Mouse (Mus musculus): ENCODE measurements at regions not wholly inside any gene's neighbourhood (a gene's known extent, or its start where the extent isn't known, plus 50 kb on each side); places are given as distances from the start of the nearest gene placed in this dataset.

DNA sequence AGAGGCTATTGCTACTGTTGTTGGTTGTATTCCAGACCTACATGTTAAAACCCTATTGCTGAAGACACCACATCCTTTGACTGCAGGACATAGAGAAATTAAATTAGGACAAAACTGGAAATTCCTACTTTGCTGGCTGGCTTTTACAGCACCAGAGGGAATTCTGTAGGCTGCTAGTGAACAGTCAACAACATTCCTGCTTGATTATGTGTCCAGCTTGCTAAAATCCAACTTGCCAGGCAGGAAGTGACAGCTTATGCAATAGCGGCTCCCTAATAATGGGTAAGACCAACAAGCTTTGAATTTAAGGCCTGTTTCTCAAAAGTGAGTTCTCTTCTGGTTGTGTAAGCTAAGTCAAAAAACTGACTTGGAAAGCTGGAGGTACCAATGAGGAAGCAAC, 437.2 kb upstream of the Klf6 start:
- DNase-seq (ENCODE audit: low read depth in 1 of 2, low spot score in 2 of 2), result no peak
- no peak for TF ChIP-seq POLR2A (IDR thresholded peaks at IDR 0.05; ENCODE audit: low read depth, low read length)
- no peak for TF ChIP-seq CTCF (IDR thresholded peaks at IDR 0.05; ENCODE audit: extremely low read depth, insufficient read depth, insufficient read length, insufficient replicate concordance)
- 84% methylated on average over 1 of the region's 1 CpGs for WGBS
- Histone ChIP-seq H3K36me3 (ENCODE audit: control insufficient read depth, insufficient read depth, low read length) (no peaks in the 10 kb centered on the region), H3K27me3 (ENCODE audit: control insufficient read depth, insufficient read depth, low read length) (no peaks in the 10 kb centered on the region), H3K4me1 (ENCODE audit: control insufficient read depth, insufficient read depth, insufficient read length) (no peaks in the 10 kb centered on the region), H3K27ac (ENCODE audit: insufficient read depth, low read length) (no peak overlapping the region), H3K4me3 (ENCODE audit: extremely low read depth, insufficient read depth, insufficient read length) (no peak overlapping the region)

DNA sequence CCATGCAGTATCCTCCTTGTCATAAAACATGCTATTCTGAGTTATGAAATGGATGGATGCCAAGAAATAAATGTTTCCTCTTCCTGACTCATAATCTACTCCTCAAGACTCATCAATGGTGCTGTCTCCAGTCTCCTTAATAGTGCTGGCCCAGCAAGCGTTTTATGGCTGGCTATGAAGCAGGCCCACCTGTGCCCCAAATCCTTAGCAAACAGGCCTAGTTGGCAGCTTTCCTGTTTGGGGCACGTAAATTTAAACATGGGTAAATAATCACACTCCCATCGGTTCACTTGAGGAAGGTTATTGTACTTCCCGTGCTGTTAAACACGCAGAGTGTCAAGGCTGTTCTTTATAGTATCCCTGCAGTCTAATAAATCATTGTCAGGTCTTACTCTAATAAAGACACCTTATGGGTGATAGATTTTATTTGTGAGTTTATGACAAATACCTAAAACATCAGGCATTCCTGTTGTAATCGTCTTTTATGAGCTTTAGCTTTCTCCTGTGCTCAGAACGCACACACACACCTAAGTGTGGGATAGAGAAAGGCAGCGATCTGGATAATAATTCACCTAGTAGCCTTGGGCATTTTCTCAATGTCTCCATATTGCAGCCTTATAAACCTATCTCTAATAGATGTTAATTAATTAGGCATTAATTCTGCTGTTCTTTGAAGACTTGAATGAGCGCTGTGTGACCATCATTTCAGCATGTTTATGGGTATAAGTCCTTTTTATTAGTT, 435.6 kb upstream of the Klf6 start:
- Histone ChIP-seq H3K4me1 (ENCODE audit: control insufficient read depth, insufficient read depth, insufficient read length) (no peaks in the 10 kb centered on the region), H3K27ac (ENCODE audit: insufficient read depth, low read length) (no peak overlapping the region), H3K36me3 (ENCODE audit: control insufficient read depth, insufficient read depth, low read length) (no peaks in the 10 kb centered on the region), H3K27me3 (ENCODE audit: control insufficient read depth, insufficient read depth, low read length) (no peaks in the 10 kb centered on the region), H3K4me3 (ENCODE audit: extremely low read depth, insufficient read depth, insufficient read length) (no peak overlapping the region)
- 85% methylated on average over 9 of the region's 9 CpGs for WGBS
- no peak for TF ChIP-seq CTCF (IDR thresholded peaks at IDR 0.05; ENCODE audit: extremely low read depth, insufficient read depth, insufficient read length, insufficient replicate concordance)
- TF ChIP-seq POLR2A (IDR thresholded peaks at IDR 0.05; ENCODE audit: low read depth, low read length), result no peak
- DNase-seq (ENCODE audit: low read depth in 1 of 2, low spot score in 2 of 2), result no peak

DNA sequence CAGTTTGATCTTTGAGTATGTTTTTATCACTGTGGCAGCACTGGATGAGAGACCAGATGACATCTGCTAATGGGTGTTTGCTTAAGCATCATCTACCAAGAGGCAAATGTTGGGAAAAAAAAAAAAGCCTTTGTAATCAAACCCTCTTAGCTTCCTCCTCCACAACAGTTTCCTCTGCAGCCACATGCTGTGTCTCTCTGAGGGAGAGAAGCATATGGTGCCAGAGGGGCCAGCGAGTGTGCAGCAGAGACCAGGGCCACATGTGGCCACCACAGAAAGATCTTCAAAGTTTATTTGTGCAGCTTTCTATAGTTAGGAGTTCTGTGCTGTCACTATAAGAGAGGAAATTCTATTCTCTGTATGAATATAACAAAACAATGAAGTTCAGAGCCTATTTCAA, 427.6 kb upstream of the Klf6 start:
- TF ChIP-seq POLR2A (IDR thresholded peaks at IDR 0.05; ENCODE audit: low read depth, low read length) (no peak), CTCF (IDR thresholded peaks at IDR 0.05; ENCODE audit: extremely low read depth, insufficient read depth, insufficient read length, insufficient replicate concordance) (no peak)
- H3K27me3 ChIP-seq (ENCODE audit: control insufficient read depth, insufficient read depth, low read length), result no peaks in the 10 kb centered on the region
- no peaks in the 10 kb centered on the region for H3K4me1 ChIP-seq (ENCODE audit: control insufficient read depth, insufficient read depth, insufficient read length)
- no peak for DNase-seq (ENCODE audit: low read depth in 1 of 2, low spot score in 2 of 2)
- 33% methylated on average over 1 of the region's 1 CpGs for WGBS
- no peak overlapping the region for H3K27ac ChIP-seq (ENCODE audit: insufficient read depth, low read length)
- H3K36me3 ChIP-seq (ENCODE audit: control insufficient read depth, insufficient read depth, low read length), result no peaks in the 10 kb centered on the region
- no peak overlapping the region for H3K4me3 ChIP-seq (ENCODE audit: extremely low read depth, insufficient read depth, insufficient read length)

DNA sequence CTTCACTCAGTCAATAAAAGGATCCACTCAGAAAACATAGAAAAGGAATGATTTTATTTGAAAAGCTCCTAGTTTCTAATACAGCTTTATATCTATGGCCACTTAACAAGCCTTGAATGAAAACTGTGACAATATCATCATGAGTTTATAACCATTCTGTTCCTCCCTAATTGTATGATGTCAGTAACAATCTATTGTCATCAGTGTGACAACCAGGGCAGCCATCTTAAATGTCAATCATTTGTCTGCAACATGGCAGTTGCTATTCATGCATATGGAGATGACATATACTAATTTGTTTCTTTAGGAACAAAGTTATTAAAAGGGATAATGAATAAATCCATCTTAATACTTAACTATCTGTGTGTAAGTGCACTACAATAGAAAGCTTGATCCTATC, 426.2 kb upstream of the Klf6 start:
- Histone ChIP-seq H3K4me1 (ENCODE audit: control insufficient read depth, insufficient read depth, insufficient read length) (no peaks in the 10 kb centered on the region), H3K4me3 (ENCODE audit: extremely low read depth, insufficient read depth, insufficient read length) (no peak overlapping the region; the same call in 1 of the 2 replicates), H3K27me3 (ENCODE audit: control insufficient read depth, insufficient read depth, low read length) (no peaks in the 10 kb centered on the region), H3K27ac (ENCODE audit: insufficient read depth, low read length) (no peak overlapping the region), H3K36me3 (ENCODE audit: control insufficient read depth, insufficient read depth, low read length) (no peaks in the 10 kb centered on the region)
- DNase-seq (ENCODE audit: low read depth in 1 of 2, low spot score in 2 of 2), result no peak
- no peak for TF ChIP-seq CTCF (IDR thresholded peaks at IDR 0.05; ENCODE audit: extremely low read depth, insufficient read depth, insufficient read length, insufficient replicate concordance)
- no peak for TF ChIP-seq POLR2A (IDR thresholded peaks at IDR 0.05; ENCODE audit: low read depth, low read length)

DNA sequence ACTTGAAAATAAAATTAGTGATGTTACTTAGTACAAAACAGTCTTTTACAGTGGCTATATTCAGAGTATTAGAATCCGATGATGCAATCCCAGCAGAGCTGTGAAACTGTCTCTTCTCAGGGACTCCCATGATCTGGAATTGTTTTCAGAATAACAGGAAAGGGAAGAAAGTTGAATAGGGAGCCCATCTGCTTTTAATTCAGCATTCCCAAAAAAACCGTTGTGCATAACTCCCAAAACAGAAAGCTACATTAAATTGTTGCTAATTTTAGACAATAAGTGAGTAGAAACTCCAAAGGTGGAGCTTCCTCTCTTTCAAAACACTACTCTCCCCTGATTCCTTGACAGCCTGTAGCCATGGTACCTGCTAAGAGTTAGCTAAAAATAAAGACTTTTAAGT, 425.1 kb upstream of the Klf6 start:
- H3K4me3 ChIP-seq (ENCODE audit: extremely low read depth, insufficient read depth, insufficient read length), result no peak overlapping the region
- TF ChIP-seq CTCF (IDR thresholded peaks at IDR 0.05; ENCODE audit: extremely low read depth, insufficient read depth, insufficient read length, insufficient replicate concordance), result no peak
- TF ChIP-seq POLR2A (IDR thresholded peaks at IDR 0.05; ENCODE audit: low read depth, low read length), result no peak
- H3K27me3 ChIP-seq (ENCODE audit: control insufficient read depth, insufficient read depth, low read length), result no peaks in the 10 kb centered on the region
- no peak overlapping the region for H3K27ac ChIP-seq (ENCODE audit: insufficient read depth, low read length)
- H3K36me3 ChIP-seq (ENCODE audit: control insufficient read depth, insufficient read depth, low read length), result no peaks in the 10 kb centered on the region
- no peak for DNase-seq (ENCODE audit: low read depth in 1 of 2, low spot score in 2 of 2)
- 72% methylated on average over 2 of the region's 2 CpGs for WGBS
- no peaks in the 10 kb centered on the region for H3K4me1 ChIP-seq (ENCODE audit: control insufficient read depth, insufficient read depth, insufficient read length)

DNA sequence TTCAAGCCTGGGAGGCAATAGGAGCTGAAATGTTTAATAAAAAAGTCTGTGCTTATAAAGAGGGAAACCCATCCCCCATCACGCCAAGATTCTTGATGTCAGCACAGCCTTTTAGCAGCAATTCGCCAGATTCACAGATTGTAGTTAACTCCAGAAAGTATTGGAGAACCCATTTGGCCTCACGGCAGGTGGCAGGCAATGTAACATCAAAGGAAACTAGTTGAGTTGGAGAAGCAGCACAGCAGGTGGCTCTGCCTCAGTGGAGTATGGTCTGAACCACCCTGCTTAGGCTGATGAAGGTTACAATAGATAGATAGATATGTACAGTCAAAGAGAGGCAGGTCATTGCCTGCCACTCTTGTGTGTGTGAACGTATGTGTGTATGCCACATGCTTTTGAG, 420.8 kb upstream of the Klf6 start:
- DNase-seq (ENCODE audit: low read depth in 1 of 2, low spot score in 2 of 2), result no peak
- no peaks in the 10 kb centered on the region for H3K36me3 ChIP-seq (ENCODE audit: control insufficient read depth, insufficient read depth, low read length)
- TF ChIP-seq CTCF (IDR thresholded peaks at IDR 0.05; ENCODE audit: extremely low read depth, insufficient read depth, insufficient read length, insufficient replicate concordance) (no peak), POLR2A (IDR thresholded peaks at IDR 0.05; ENCODE audit: low read depth, low read length) (no peak)

DNA sequence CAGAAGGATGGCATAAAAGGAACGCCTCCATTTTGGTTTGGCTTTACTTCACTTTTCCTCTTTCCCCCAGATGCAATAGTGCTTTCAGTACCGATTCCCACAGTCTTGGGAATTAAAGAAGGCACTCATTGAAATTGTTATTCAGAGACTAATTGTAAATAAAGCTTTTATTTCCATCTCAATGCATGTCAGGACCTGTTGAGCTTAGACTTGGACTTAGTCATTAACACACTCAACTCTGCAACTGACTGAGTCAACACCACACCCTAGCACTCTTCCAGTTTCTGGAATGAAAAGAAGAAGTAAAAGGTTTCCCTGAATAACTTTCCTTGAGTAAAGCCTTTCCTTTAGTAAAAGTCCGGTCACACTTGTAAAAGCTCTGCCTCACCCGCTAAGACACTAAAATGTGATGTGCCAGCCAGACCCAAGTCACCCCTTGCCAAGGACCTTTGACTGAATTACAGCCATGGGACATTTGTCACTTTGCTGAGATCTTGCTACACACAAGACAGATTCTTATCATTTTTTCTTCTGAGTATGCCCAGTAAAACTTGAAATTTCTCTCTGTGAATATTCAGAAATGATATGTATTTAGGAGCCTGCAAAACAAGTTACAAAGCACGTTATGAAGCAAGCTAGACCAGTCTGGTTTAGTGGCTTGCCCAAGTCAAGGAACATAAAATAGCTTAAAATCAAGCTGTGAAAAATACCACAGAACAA, 416.4 kb upstream of the Klf6 start:
- TF ChIP-seq CTCF (IDR thresholded peaks at IDR 0.05; ENCODE audit: extremely low read depth, insufficient read depth, insufficient read length, insufficient replicate concordance), result no peak
- no peak for TF ChIP-seq POLR2A (IDR thresholded peaks at IDR 0.05; ENCODE audit: low read depth, low read length)
- H3K27ac ChIP-seq (ENCODE audit: insufficient read depth, low read length), result no peak overlapping the region
- 0 out of 2 replicates have a peak, but pooled peaks cover 3% of the 10 kb centered on the region for H3K4me1 ChIP-seq (ENCODE audit: control insufficient read depth, insufficient read depth, insufficient read length)
- H3K27me3 ChIP-seq (ENCODE audit: control insufficient read depth, insufficient read depth, low read length), result no peaks in the 10 kb centered on the region
- no peaks in the 10 kb centered on the region for H3K36me3 ChIP-seq (ENCODE audit: control insufficient read depth, insufficient read depth, low read length)
- WGBS, result 92% methylated on average over 5 of the region's 5 CpGs
- no peak for DNase-seq (ENCODE audit: low read depth in 1 of 2, low spot score in 2 of 2)
- H3K4me3 ChIP-seq (ENCODE audit: extremely low read depth, insufficient read depth, insufficient read length), result no peak overlapping the region

More for the DNA sequence above, 420.8 kb upstream of the Klf6 start:
- Histone ChIP-seq H3K27me3 (ENCODE audit: control insufficient read depth, insufficient read depth, low read length) (no peaks in the 10 kb centered on the region), H3K4me1 (ENCODE audit: control insufficient read depth, insufficient read depth, insufficient read length) (0 out of 2 replicates have a peak, but pooled peaks cover 3% of the 10 kb centered on the region), H3K27ac (ENCODE audit: insufficient read depth, low read length) (no peak overlapping the region), H3K4me3 (ENCODE audit: extremely low read depth, insufficient read depth, insufficient read length) (no peak overlapping the region)
- WGBS, result 91% methylated on average over 4 of the region's 4 CpGs
